Mouse (Mus musculus): ENCODE measurements at regions not wholly inside any gene's neighbourhood (a gene's known extent, or its start where the extent isn't known, plus 50 kb on each side); places are given as distances from the start of the nearest gene placed in this dataset.
"Not testable (repeated sequence)": the region's sequence is repeated elsewhere in the genome, so short reads cannot be mapped to it uniquely, and the experiment has no call there.

DNA sequence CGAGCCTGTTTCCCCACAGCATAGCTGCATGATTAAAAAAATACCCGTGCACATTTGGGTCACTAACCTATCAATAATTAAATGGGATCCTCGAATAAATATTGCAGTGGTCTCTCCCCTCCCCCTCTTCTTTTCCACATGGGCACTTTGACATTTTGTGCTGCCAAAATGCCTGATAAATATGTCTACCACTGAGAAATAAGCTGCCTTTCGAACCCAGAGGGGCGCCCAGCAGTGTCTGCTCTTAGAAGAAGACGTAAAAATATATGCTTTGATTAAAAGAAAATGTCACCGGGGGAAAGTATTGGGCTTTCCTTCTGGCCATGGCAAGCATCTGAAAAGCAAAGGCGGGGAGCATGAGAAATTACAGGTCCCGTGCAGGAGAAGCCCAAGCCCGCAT lies 152.6 kb upstream of the Frmd4a start:
- H3K9ac ChIP-seq (ENCODE audit: low read length), result no peak overlapping the region
- no peaks in the 10 kb centered on the region for H3K4me1 ChIP-seq (replicated peaks; ENCODE audit: control insufficient read depth, insufficient read depth, low read length)
- H3K4me3 ChIP-seq (ENCODE audit: low read depth, low read length), result no peak overlapping the region
- H3K27ac ChIP-seq (ENCODE audit: low read depth, low read length), result no peak overlapping the region
- no peaks in the 10 kb centered on the region for H3K36me3 ChIP-seq (ENCODE audit: control insufficient read depth, insufficient read depth, low read length)
- H3K27me3 ChIP-seq (ENCODE audit: control insufficient read depth, insufficient read depth, low read length), result no peaks in the 10 kb centered on the region
- no peak for DNase-seq (ENCODE audit: low spot score)
- no peak for ATAC-seq (replicated peaks; ENCODE audit: low FRiP score)
- no peaks in the 10 kb centered on the region for H3K9me3 ChIP-seq (ENCODE audit: control insufficient read depth, low read length)
- WGBS, result 91% methylated on average over 10 of the region's 10 CpGs
- H3K4me2 ChIP-seq (ENCODE audit: low read depth, low read length, severe bottlenecking), result no peak overlapping the region

DNA sequence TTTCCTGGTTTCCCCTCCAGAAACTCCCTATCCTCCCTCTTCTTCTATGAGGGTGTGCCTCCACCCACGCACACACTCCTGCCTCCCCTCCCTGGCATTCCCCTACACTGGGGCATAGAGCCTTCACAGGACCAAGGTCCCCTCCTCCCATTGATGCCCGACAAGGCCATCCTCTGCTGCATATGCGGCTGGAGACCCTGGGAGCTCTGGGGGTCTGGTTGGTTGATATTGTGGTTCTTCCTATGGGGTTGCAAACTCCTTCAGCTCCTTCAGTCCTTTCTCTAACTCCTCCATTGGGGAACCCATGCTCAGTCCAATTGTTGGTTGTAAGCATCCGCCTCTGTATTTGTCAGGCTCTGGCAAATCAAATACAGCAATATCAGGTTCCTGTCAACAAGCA lies 150.8 kb upstream of the Frmd4a start:
- H3K27me3 ChIP-seq (ENCODE audit: control insufficient read depth, insufficient read depth, low read length); DNase-seq (ENCODE audit: low spot score); H3K9me3 ChIP-seq (ENCODE audit: control insufficient read depth, low read length); ATAC-seq (replicated peaks; ENCODE audit: low FRiP score); H3K36me3 ChIP-seq (ENCODE audit: control insufficient read depth, insufficient read depth, low read length); H3K4me1 ChIP-seq (replicated peaks; ENCODE audit: control insufficient read depth, insufficient read depth, low read length); H3K4me3 ChIP-seq (ENCODE audit: low read depth, low read length); H3K9ac ChIP-seq (ENCODE audit: low read length); H3K4me2 ChIP-seq (ENCODE audit: low read depth, low read length, severe bottlenecking); H3K27ac ChIP-seq (ENCODE audit: low read depth, low read length): not testable (repeated sequence)
- 86% methylated on average over 4 of the region's 4 CpGs for WGBS

DNA sequence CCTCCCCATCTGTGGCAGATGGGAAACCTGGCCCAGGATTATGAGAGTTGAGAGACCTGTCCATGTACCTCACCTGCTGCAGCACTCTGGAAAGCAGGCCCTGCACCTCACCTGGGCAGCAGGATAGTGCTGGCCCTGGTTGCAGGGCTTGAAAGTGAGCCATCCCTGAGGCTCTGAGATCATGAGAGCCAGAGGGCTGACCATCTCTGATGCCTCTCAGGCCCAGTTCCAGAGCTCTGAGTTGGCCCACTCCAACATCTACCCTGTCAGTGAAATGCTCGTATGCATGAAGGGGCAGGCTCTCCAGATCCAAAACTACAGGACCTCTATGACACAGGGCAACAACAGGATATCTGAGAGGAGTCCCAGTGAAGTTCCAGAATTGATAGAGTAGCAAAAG lies 147.8 kb upstream of the Frmd4a start:
- no peak overlapping the region for H3K4me2 ChIP-seq (ENCODE audit: low read depth, low read length, severe bottlenecking)
- H3K9ac ChIP-seq (ENCODE audit: low read length), result no peak overlapping the region
- H3K9me3 ChIP-seq (ENCODE audit: control insufficient read depth, low read length), result no peaks in the 10 kb centered on the region
- no peaks in the 10 kb centered on the region for H3K4me1 ChIP-seq (replicated peaks; ENCODE audit: control insufficient read depth, insufficient read depth, low read length)
- no peak overlapping the region for H3K4me3 ChIP-seq (ENCODE audit: low read depth, low read length)
- no peaks in the 10 kb centered on the region for H3K36me3 ChIP-seq (ENCODE audit: control insufficient read depth, insufficient read depth, low read length)
- 83% methylated on average over 1 of the region's 1 CpGs for WGBS
- H3K27me3 ChIP-seq (ENCODE audit: control insufficient read depth, insufficient read depth, low read length), result no peaks in the 10 kb centered on the region
- ATAC-seq (replicated peaks; ENCODE audit: low FRiP score) (no peak), DNase-seq (ENCODE audit: low spot score) (no peak)
- H3K27ac ChIP-seq (ENCODE audit: low read depth, low read length), result no peak overlapping the region

DNA sequence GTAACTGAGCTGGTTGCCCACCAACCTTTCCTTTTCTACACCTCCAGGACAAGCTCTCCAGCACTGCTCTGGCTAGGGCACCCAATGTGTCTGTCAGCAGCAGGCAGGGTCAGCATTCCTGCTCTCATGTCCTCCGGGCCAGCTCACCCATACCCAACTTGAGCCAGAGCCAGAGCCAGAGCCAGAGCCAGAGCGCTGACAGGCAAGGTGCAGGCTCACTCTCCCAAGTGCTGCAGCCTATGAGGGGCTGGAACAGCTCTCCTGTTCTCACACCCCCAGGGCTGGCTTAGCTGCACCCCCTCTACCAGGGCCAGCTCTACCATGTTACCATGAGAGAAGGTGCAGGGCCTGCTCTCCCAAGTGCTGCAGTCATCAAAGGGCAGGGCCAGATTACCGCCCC lies 145.8 kb upstream of the Frmd4a start:
- no peaks in the 10 kb centered on the region for H3K36me3 ChIP-seq (ENCODE audit: control insufficient read depth, insufficient read depth, low read length)
- DNase-seq (ENCODE audit: low spot score), result no peak
- no peak overlapping the region for H3K27ac ChIP-seq (ENCODE audit: low read depth, low read length)
- no peaks in the 10 kb centered on the region for H3K27me3 ChIP-seq (ENCODE audit: control insufficient read depth, insufficient read depth, low read length)
- H3K4me1 ChIP-seq (replicated peaks; ENCODE audit: control insufficient read depth, insufficient read depth, low read length), result no peaks in the 10 kb centered on the region
- H3K9ac ChIP-seq (ENCODE audit: low read length), result no peak overlapping the region
- no peak overlapping the region for H3K4me2 ChIP-seq (ENCODE audit: low read depth, low read length, severe bottlenecking)
- H3K9me3 ChIP-seq (ENCODE audit: control insufficient read depth, low read length), result no peaks in the 10 kb centered on the region
- ATAC-seq (replicated peaks; ENCODE audit: low FRiP score), result no peak
- no peak overlapping the region for H3K4me3 ChIP-seq (ENCODE audit: low read depth, low read length)
- 98% methylated on average over 3 of the region's 3 CpGs for WGBS

DNA sequence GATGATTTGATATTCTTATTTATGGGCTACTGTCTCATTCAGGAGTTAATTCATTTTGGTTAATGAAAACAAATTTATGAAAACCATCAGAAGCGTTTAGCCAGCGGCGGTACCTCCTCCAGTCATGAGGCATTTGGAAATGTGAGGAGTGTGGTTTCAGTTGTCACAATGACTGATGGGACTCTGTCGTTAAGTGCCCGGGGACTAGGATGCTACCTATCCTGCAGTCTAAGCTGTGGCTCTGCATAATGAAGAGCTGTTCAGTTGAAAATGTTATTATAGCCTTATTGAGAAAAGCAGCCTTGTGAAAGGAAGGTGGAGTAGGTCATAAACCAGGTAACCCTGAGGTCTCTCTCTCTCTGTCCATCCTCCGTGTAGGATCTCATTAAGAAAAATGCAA lies 130.5 kb upstream of the Frmd4a start:
- ATAC-seq (replicated peaks; ENCODE audit: low FRiP score) (no peak), DNase-seq (ENCODE audit: low spot score) (no peak)
- Histone ChIP-seq H3K9me3 (ENCODE audit: control insufficient read depth, low read length) (no peaks in the 10 kb centered on the region), H3K4me3 (ENCODE audit: low read depth, low read length) (no peak overlapping the region), H3K27ac (ENCODE audit: low read depth, low read length) (no peak overlapping the region), H3K27me3 (ENCODE audit: control insufficient read depth, insufficient read depth, low read length) (peaks cover 2% of the 10 kb centered on the region; the same call in 1 of the 2 replicates), H3K4me1 (replicated peaks; ENCODE audit: control insufficient read depth, insufficient read depth, low read length) (peaks cover 2% of the 10 kb centered on the region; the same call in 1 of the 2 replicates), H3K9ac (ENCODE audit: low read length) (no peak overlapping the region), H3K4me2 (ENCODE audit: low read depth, low read length, severe bottlenecking) (no peak overlapping the region), H3K36me3 (ENCODE audit: control insufficient read depth, insufficient read depth, low read length) (no peaks in the 10 kb centered on the region)
- WGBS, result 72% methylated on average over 6 of the region's 6 CpGs

DNA sequence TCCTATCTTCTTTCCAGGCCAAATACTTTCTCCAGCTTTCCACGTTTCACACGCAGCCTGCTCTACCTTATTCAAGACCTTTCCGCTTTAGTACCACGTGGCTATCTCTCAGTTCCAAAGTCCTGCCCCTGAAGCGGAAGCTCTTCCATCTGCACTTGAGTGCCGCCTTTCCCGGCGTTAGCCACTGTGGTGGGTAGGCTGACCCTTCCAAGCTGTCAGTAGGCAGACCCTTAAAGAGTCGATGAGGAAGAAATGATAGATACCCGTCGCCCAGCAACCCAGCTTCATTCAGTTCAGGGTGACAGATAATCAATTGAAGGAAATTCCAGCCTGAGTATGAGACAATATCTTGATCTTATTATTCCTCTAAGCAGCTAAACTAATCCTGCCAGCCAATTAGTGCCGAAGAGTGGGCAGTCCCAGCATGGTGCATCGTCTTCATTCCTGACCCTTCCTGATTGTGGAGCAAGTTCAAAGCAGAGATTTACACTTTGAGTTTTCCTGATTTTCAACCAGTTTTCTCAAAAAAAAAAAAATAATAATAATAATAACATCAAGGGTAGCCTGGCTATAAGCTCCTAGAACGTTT lies 129.6 kb upstream of the Frmd4a start:
- H3K9me3 ChIP-seq (ENCODE audit: control insufficient read depth, low read length), result no peaks in the 10 kb centered on the region
- H3K4me1 ChIP-seq (replicated peaks; ENCODE audit: control insufficient read depth, insufficient read depth, low read length), result peaks cover 2% of the 10 kb centered on the region; the same call in 1 of the 2 replicates
- peak; percentile 83 for ATAC-seq (replicated peaks; ENCODE audit: low FRiP score)
- 0 out of 2 replicates have a peak overlapping the region, but pooled peaks have one; percentile 0 for H3K4me2 ChIP-seq (ENCODE audit: low read depth, low read length, severe bottlenecking)
- 19% methylated on average over 14 of the region's 14 CpGs for WGBS
- H3K36me3 ChIP-seq (ENCODE audit: control insufficient read depth, insufficient read depth, low read length), result no peaks in the 10 kb centered on the region
- DNase-seq (ENCODE audit: low spot score), result peak; percentile 74
- H3K9ac ChIP-seq (ENCODE audit: low read length), result no peak overlapping the region
- H3K4me3 ChIP-seq (ENCODE audit: low read depth, low read length), result no peak overlapping the region
- peaks cover 3% of the 10 kb centered on the region; the same call in 1 of the 2 replicates for H3K27me3 ChIP-seq (ENCODE audit: control insufficient read depth, insufficient read depth, low read length)
- H3K27ac ChIP-seq (ENCODE audit: low read depth, low read length), result no peak overlapping the region

DNA sequence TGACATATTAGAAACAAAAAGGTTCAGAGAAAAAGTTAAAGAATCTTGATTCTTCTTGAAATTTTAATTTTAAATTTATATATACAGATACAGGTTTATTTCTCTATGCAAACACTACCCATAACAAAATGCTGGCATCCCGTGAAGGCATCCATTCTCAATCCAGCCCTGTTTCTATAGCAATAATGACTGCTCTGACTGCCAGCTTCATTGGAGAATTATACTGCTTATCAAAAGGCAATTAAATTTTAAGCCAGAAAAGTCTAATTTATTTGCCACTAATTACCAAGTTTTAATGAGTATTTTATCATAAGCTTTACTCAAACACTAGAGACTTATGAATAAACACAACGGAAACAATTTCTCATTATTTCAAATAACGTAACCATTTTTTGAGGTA lies 128.1 kb upstream of the Frmd4a start:
- Histone ChIP-seq H3K27ac (ENCODE audit: low read depth, low read length) (no peak overlapping the region), H3K9ac (ENCODE audit: low read length) (no peak overlapping the region), H3K4me1 (replicated peaks; ENCODE audit: control insufficient read depth, insufficient read depth, low read length) (peaks cover 2% of the 10 kb centered on the region; the same call in 1 of the 2 replicates), H3K4me3 (ENCODE audit: low read depth, low read length) (no peak overlapping the region), H3K4me2 (ENCODE audit: low read depth, low read length, severe bottlenecking) (no peak overlapping the region), H3K9me3 (ENCODE audit: control insufficient read depth, low read length) (no peaks in the 10 kb centered on the region), H3K36me3 (ENCODE audit: control insufficient read depth, insufficient read depth, low read length) (no peaks in the 10 kb centered on the region), H3K27me3 (ENCODE audit: control insufficient read depth, insufficient read depth, low read length) (peaks cover 3% of the 10 kb centered on the region; the same call in 1 of the 2 replicates)
- ATAC-seq (replicated peaks; ENCODE audit: low FRiP score) (no peak), DNase-seq (ENCODE audit: low spot score) (no peak)
- 55% methylated on average over 3 of the region's 3 CpGs for WGBS

DNA sequence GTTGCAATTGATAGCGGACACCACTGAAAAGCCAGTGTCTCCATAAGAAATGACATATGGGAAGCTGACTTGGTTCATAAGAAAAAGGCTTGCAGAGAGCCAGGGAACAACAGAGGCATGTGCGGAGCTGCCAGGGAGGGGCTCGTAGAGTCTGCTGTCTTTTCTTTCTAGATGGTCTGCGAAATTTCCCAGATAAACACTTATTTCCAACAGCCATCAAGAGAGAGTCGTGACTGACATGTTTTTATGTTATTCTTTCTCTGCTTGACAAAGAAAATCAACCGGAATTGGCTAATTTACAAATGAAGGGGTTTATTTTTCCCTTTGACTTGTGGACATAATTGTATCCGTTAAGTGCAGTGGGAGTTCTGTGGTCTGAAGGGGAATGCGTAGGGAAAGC lies 127.1 kb upstream of the Frmd4a start:
- Histone ChIP-seq H3K9me3 (ENCODE audit: control insufficient read depth, low read length) (no peaks in the 10 kb centered on the region), H3K4me1 (replicated peaks; ENCODE audit: control insufficient read depth, insufficient read depth, low read length) (peaks cover 2% of the 10 kb centered on the region; the same call in 1 of the 2 replicates), H3K36me3 (ENCODE audit: control insufficient read depth, insufficient read depth, low read length) (no peaks in the 10 kb centered on the region), H3K27ac (ENCODE audit: low read depth, low read length) (no peak overlapping the region), H3K9ac (ENCODE audit: low read length) (no peak overlapping the region), H3K4me2 (ENCODE audit: low read depth, low read length, severe bottlenecking) (no peak overlapping the region), H3K4me3 (ENCODE audit: low read depth, low read length) (no peak overlapping the region), H3K27me3 (ENCODE audit: control insufficient read depth, insufficient read depth, low read length) (peaks cover 3% of the 10 kb centered on the region; the same call in 1 of the 2 replicates)
- DNase-seq (ENCODE audit: low spot score) (no peak), ATAC-seq (replicated peaks; ENCODE audit: low FRiP score) (no peak)
- 47% methylated on average over 8 of the region's 8 CpGs for WGBS

DNA sequence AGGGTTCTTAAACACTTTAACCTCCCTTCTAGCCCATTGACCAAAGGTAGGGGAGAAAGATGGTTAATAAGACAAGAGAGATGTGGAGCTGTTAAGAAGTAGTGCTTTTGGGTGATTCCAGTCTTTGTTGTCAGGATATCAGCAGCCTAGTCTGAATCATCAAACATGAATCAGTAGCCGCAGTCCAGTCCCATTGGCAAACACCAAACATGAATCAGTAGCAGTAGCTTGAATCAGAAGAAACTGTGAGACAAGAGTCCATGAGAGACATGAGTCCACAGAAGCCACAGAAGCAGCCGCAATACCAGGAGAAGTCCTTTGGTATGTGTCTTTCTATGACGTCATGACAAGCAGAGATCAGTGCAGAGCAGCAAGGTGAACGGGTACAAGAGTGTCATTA lies 110.5 kb upstream of the Frmd4a start:
- Histone ChIP-seq H3K4me3 (ENCODE audit: low read depth, low read length) (no peak overlapping the region), H3K9me3 (ENCODE audit: control insufficient read depth, low read length) (no peaks in the 10 kb centered on the region), H3K36me3 (ENCODE audit: control insufficient read depth, insufficient read depth, low read length) (no peaks in the 10 kb centered on the region), H3K27ac (ENCODE audit: low read depth, low read length) (no peak overlapping the region), H3K4me1 (replicated peaks; ENCODE audit: control insufficient read depth, insufficient read depth, low read length) (no peaks in the 10 kb centered on the region), H3K27me3 (ENCODE audit: control insufficient read depth, insufficient read depth, low read length) (no peaks in the 10 kb centered on the region), H3K4me2 (ENCODE audit: low read depth, low read length, severe bottlenecking) (no peak overlapping the region), H3K9ac (ENCODE audit: low read length) (no peak overlapping the region)
- no peak for DNase-seq (ENCODE audit: low spot score)
- ATAC-seq (replicated peaks; ENCODE audit: low FRiP score), result no peak
- 89% methylated on average over 4 of the region's 4 CpGs for WGBS
